Mouse (Mus musculus) thymus, adult 2 months (tissue): ENCODE data around the gene Grm3.

ENCODE experiments used
- CTCF ChIP-seq: fragments of 200-500 bp; IDR thresholded peaks from 2 replicates; pipeline ENCODE4 v1.5.1; 2012; ENCODE audit warnings: mild to moderate bottlenecking, control low read depth, low read length, moderate library complexity, borderline replicate concordance; ENCODE audit not compliant: control insufficient read depth, poor library complexity, insufficient read depth; ENCODE audit errors: extremely low read depth
- POLR2A ChIP-seq: fragments of 200-500 bp; IDR thresholded peaks from 2 replicates; pipeline ENCODE4 v1.6.1; 2012; ENCODE audit warnings: mild to moderate bottlenecking, low read length, control low read depth, moderate library complexity; ENCODE audit not compliant: control insufficient read depth, poor library complexity, insufficient read depth; ENCODE audit errors: extremely low read depth

DNA sequence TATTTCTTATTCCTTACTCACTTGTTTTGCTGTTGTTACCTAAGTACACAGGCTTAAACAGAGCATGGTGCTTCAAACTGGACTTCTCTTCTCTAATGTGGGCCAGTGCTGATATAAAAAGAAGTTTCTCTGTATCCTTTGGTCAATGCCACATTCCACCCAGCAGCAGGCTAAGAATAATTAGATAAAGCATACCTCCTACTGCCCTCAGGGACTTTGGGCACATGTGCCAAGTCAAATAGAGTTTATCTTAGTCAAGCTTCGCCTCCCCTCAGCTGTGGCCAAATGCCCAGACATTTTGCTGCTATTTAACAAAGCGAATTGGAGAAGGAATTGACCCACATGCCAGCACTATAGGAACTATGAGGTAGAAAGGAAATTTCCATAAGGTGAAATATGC is 97.8 kb downstream of the Grm3 start:
- TF ChIP-seq CTCF (no peak), POLR2A (no peak)
